Mouse (Mus musculus) stomach, embryonic 14.5 days (tissue): ENCODE measurements around the gene Ngrn. TPM values are rescaled to one million over a fixed set of nuclear protein-coding genes. Genes with fewer than 3 reads are reported as not detected.

Experiments used
- ATAC-seq: fragments of 200-750 bp; cut with Nextera tagmentation; 2 replicates; pipeline ENCODE4 v1.8.0; 2017; ENCODE audit warnings: low read depth, moderate TSS enrichment; ENCODE audit not compliant: insufficient number of reproducible peaks, insufficient read depth, low FRiP score
- H3K27ac ChIP-seq: fragments of 300-500 bp; sonication (generic); 2 replicates; pipeline ENCODE4 v1.5.1; 2014; ENCODE audit warnings: mild to moderate bottlenecking, low read length, moderate library complexity, mixed read lengths
- H3K27me3 ChIP-seq: fragments of 300-500 bp; sonication (generic); 2 replicates; pipeline ENCODE4 v1.6.1; 2014; ENCODE audit warnings: low read length, control low read depth, mixed read lengths; ENCODE audit not compliant: control insufficient read depth, insufficient read depth
- H3K36me3 ChIP-seq: fragments of 300-500 bp; sonication (generic); 2 replicates; pipeline ENCODE4 v1.6.1; 2014; ENCODE audit warnings: mild to moderate bottlenecking, control low read depth, low read length, moderate library complexity, mixed read lengths; ENCODE audit not compliant: control insufficient read depth, insufficient read depth
- H3K4me1 ChIP-seq: fragments of 300-500 bp; sonication (generic); 2 replicates; pipeline ENCODE4 v1.6.1; 2014; ENCODE audit warnings: low read length, control low read depth, mixed read lengths; ENCODE audit not compliant: control insufficient read depth, insufficient read depth
- H3K4me2 ChIP-seq: fragments of 300-500 bp; sonication (generic); replicated peaks from 2 replicates; pipeline ENCODE4 v1.6.1; 2014; ENCODE audit warnings: low read depth, low read length, control low read depth
- H3K4me3 ChIP-seq: fragments of 300-500 bp; sonication (generic); 2 replicates; pipeline ENCODE4 v1.5.1; 2014; ENCODE audit warnings: low read depth, low read length, control low read depth
- H3K9ac ChIP-seq: fragments of 300-500 bp; sonication (generic); replicated peaks from 2 replicates; pipeline ENCODE4 v1.6.1; 2014; ENCODE audit warnings: low read depth, mild to moderate bottlenecking, control low read depth, low read length, moderate library complexity, mixed read lengths
- H3K9me3 ChIP-seq: fragments of 300-500 bp; sonication (generic); 2 replicates; pipeline ENCODE4 v1.6.1; 2016; ENCODE audit warnings: low read depth, low read length, control low read depth; ENCODE audit not compliant: control insufficient read depth
- WGBS: fragments of 180-500 bp; shearing (Covaris S2); extraction: QIAGEN DNeasy Blood & Tissue Kit; methylation state at CpG from one replicate; pipeline ENCODE4 v1.1.7; 2014; 5-methylcytosine and 5-hydroxymethylcytosine counted together
- polyA plus RNA-seq: library from polyadenylated mRNA; unstranded; fragments of >200 nt; fragmentation: Nextera tagmentation; extraction: Ambion mirVana; gene quantifications from 2 replicates; pipeline ENCODE4 v1.2.1, GENCODE M21; 2014

The Ngrn gene
- polyA plus RNA-seq, 1 experiment from 2014 or later = 51.7 TPM

- Histone ChIP-seq H3K36me3 (peaks cover 17% of the 10 kb centered on the region), H3K4me1 (no peaks in the 10 kb centered on the region; the same call in 1 of the 2 replicates), H3K27ac (no peak overlapping the region), H3K9ac (no peak overlapping the region), H3K27me3 (no peaks in the 10 kb centered on the region), H3K4me3 (no peak overlapping the region), H3K4me2 (no peak overlapping the region), H3K9me3 (no peaks in the 10 kb centered on the region)
- WGBS = 71% methylated on average over 1 of the region's 1 CpGs
- ATAC-seq = no peak
Measured at GRCm38 (mm10) chr7:80267764-80268163, 6.7 kb downstream of the Ngrn start.

- H3K9me3 ChIP-seq = peaks cover under 1% of the 10 kb centered on the region; the same call in 1 of the 2 replicates
- ATAC-seq = peak; percentile 85
- H3K4me3 ChIP-seq = peak within 1 kb of the TSS; percentile 78
- H3K4me1 ChIP-seq = no peaks in the 10 kb centered on the region; the same call in 1 of the 2 replicates
- peak within 1 kb of the TSS; percentile 57 for H3K9ac ChIP-seq
- peak within 1 kb of the TSS; percentile 45 for H3K27ac ChIP-seq
- H3K4me2 ChIP-seq = peak within 1 kb of the TSS; percentile 78
- peaks cover 18% of the 10 kb centered on the region for H3K36me3 ChIP-seq
- 4% methylated on average over 21 of the region's 21 CpGs for WGBS
- no peaks in the 10 kb centered on the region for H3K27me3 ChIP-seq
Measured at GRCm38 (mm10) chr7:80268897-80269750, 8.1 kb downstream of the Ngrn start, which contains the start of gene Vps33b. Gene Vps33b (plus strand): TSS chr7:80269649.

GRCm38 (mm10) chr7:80269751-80270255, 8.8 kb downstream of the Ngrn start:
- under 1% methylated on average over 23 of the region's 23 CpGs for WGBS
- Histone ChIP-seq H3K4me1 (no peaks in the 10 kb centered on the region; the same call in 1 of the 2 replicates), H3K4me3 (peak overlapping the region; percentile 78), H3K9me3 (peaks cover 8% of the 10 kb centered on the region; the same call in 1 of the 2 replicates), H3K9ac (peak overlapping the region; percentile 57), H3K36me3 (peaks cover 17% of the 10 kb centered on the region), H3K27me3 (no peaks in the 10 kb centered on the region), H3K27ac (no peak overlapping the region; the same call in 1 of the 2 replicates), H3K4me2 (peak overlapping the region; percentile 78)
- ATAC-seq = peak; percentile 63; the same call in 1 of the 2 replicates

- Histone ChIP-seq H3K27ac (no peak overlapping the region), H3K27me3 (no peaks in the 10 kb centered on the region), H3K9me3 (peaks cover 13% of the 10 kb centered on the region; the same call in 1 of the 2 replicates), H3K4me2 (no peak overlapping the region), H3K36me3 (peaks cover 33% of the 10 kb centered on the region), H3K9ac (no peak overlapping the region), H3K4me1 (no peaks in the 10 kb centered on the region; the same call in 1 of the 2 replicates), H3K4me3 (no peak overlapping the region)
- ATAC-seq = no peak
- WGBS = 93% methylated on average over 2 of the region's 2 CpGs
Measured at GRCm38 (mm10) chr7:80273456-80273855, 12.4 kb downstream of the Ngrn start.

GRCm38 (mm10) chr7:80276374-80276773, 15.4 kb downstream of the Ngrn start:
- no peak overlapping the region for H3K27ac ChIP-seq
- no peak overlapping the region for H3K9ac ChIP-seq
- H3K36me3 ChIP-seq = peaks cover 41% of the 10 kb centered on the region
- 94% methylated on average over 4 of the region's 4 CpGs for WGBS
- no peaks in the 10 kb centered on the region for H3K4me1 ChIP-seq
- H3K4me3 ChIP-seq = no peak overlapping the region
- H3K9me3 ChIP-seq = peaks cover 13% of the 10 kb centered on the region; the same call in 1 of the 2 replicates
- H3K4me2 ChIP-seq = no peak overlapping the region
- no peaks in the 10 kb centered on the region for H3K27me3 ChIP-seq
- ATAC-seq = no peak

- H3K9ac ChIP-seq = no peak overlapping the region
- 84% methylated on average over 10 of the region's 10 CpGs for WGBS
- H3K27ac ChIP-seq = no peak overlapping the region
- no peak overlapping the region for H3K4me2 ChIP-seq
- peaks cover 39% of the 10 kb centered on the region for H3K36me3 ChIP-seq
- ATAC-seq = no peak
- H3K4me1 ChIP-seq = no peaks in the 10 kb centered on the region
- H3K9me3 ChIP-seq = 0 out of 2 replicates have a peak, but pooled peaks cover 3% of the 10 kb centered on the region
- H3K27me3 ChIP-seq = no peaks in the 10 kb centered on the region
- no peak overlapping the region for H3K4me3 ChIP-seq
Measured at GRCm38 (mm10) chr7:80280032-80280431, 19.0 kb downstream of the Ngrn start.

GRCm38 (mm10) chr7:80280998-80281397, 20.0 kb downstream of the Ngrn start:
- Histone ChIP-seq H3K9ac (no peak overlapping the region), H3K4me3 (no peak overlapping the region), H3K36me3 (peaks cover 39% of the 10 kb centered on the region), H3K27ac (no peak overlapping the region), H3K4me1 (no peaks in the 10 kb centered on the region), H3K9me3 (no peaks in the 10 kb centered on the region), H3K4me2 (no peak overlapping the region), H3K27me3 (no peaks in the 10 kb centered on the region)
- ATAC-seq = no peak
- 85% methylated on average over 2 of the region's 2 CpGs for WGBS

- 87% methylated on average over 3 of the region's 3 CpGs for WGBS
- Histone ChIP-seq H3K4me3 (no peak overlapping the region), H3K9me3 (no peaks in the 10 kb centered on the region), H3K4me2 (no peak overlapping the region), H3K27me3 (no peaks in the 10 kb centered on the region), H3K27ac (no peak overlapping the region), H3K4me1 (no peaks in the 10 kb centered on the region), H3K9ac (no peak overlapping the region), H3K36me3 (peaks cover 37% of the 10 kb centered on the region)
- ATAC-seq = no peak
Measured at GRCm38 (mm10) chr7:80281646-80282045, 20.6 kb downstream of the Ngrn start.
